ENCODE assay signal across 10 mouse cellular contexts in the genomic region with DNA sequence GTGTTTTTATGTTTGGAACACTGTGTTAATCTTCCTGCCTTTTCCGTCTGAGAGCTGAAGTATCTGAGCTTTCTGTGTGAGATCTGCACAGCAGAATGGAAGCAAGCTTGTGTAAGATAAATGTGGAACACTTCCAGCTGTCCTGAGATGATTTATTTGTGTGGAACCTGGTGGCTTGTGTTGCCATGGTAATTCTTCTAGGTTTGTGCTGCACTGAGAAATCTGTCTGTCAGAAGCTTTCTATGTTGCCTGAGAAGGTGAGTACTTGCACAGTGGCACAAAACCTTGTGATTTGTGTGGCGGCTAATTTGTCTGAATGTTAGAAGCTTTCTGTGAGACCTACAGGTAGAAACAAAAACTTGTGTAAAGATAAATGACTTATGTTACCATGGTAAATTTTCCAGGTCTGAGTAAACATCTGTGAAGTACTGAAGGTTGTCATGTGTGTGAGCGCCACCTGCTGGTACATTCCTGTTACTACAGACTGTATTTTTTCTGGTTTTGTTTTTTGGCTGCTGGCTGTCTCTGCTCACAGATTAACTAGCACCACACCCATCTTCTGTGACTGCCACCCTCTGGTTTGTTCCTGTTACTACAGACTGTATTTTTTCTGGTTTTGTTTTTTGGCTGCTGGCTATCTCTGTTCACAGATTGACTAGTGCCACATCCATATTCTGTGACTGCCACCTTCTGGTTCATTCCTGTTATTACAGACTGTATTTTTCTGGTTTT. TPM values are rescaled to one million over a fixed set of nuclear protein-coding genes. Genes with fewer than 3 reads are reported as not detected.
A peak's percentile ranks its signal among the peaks of the same experiment; 100 is the strongest.
DNase-seq lines count a peak whose midpoint lies in the region; ATAC-seq and TF ChIP-seq lines count a peak whose summit lies in the region.
"Not testable (repeated sequence)": the region's sequence is repeated elsewhere in the genome, so short reads cannot be mapped to it uniquely, and the experiment has no call there.
"Had no signal": no experiment of that assay in that cellular context is flagged by ENCODE, and none has a peak within 500 bp of the region (broad histone marks: within the 10 kb centered on the region; RNA-seq: fewer than 3 reads in every experiment).

No protein-coding gene starts in this region.

- peak; percentile 67 for ATAC-seq in CD4-positive, CD25-positive, alpha-beta regulatory T cell, adult 4 months
- peak; percentile 77 for ATAC-seq in granulocyte monocyte progenitor cell, adult 5-6 weeks (replicated peaks; ENCODE audit: poor library complexity, severe bottlenecking)
- peak; percentile 98 for ATAC-seq in megakaryocyte-erythroid progenitor cell, adult 5-6 weeks (replicated peaks; ENCODE audit: low FRiP score, low TSS enrichment, poor library complexity, severe bottlenecking)
- ATAC-seq in stomach, postnatal 0 days (ENCODE audit: low FRiP score, low TSS enrichment), result not testable (repeated sequence)

- not testable (repeated sequence) for TF ChIP-seq POLR2A in kidney, adult 2 months (IDR thresholded peaks at IDR 0.05; ENCODE audit: low read depth, low read length)

- not testable (repeated sequence) for H3K27me3 ChIP-seq in kidney, adult 2 months (replicated peaks; ENCODE audit: control insufficient read depth, insufficient read depth, low read length); stomach, postnatal 0 days (ENCODE audit: control insufficient read depth, insufficient read depth, low read length)

- H3K9me3 ChIP-seq in stomach, postnatal 0 days (ENCODE audit: control insufficient read depth, low read length), result not testable (repeated sequence)

- not testable (repeated sequence) for H3K9ac ChIP-seq in stomach, postnatal 0 days (ENCODE audit: low read length)

- 68% methylated on average over 3 of the region's 3 CpGs for WGBS in kidney, adult 2 months
- 53% methylated on average over 3 of the region's 3 CpGs for WGBS in stomach, postnatal 0 days

- TF ChIP-seq EP300 in stomach, postnatal 0 days (optimal IDR thresholded peaks at IDR 0.05), result not testable (repeated sequence)

- not testable (repeated sequence) for H3K27ac ChIP-seq in kidney, adult 2 months (ENCODE audit: insufficient read depth, low read depth, low read length); stomach, postnatal 0 days (replicated peaks)

- DNase-seq in adrenal gland, postnatal 25 days, result peak; percentile 3
- DNase-seq in embryo, embryonic 10 days (ENCODE audit: low spot score), result peak; percentile 6
- peak; percentile 69 for DNase-seq in kidney, adult 2 months
- peak; percentile 58 to 68 for DNase-seq in left cerebral cortex, adult 9 months (ENCODE audit: low spot score in 2 of 2)
- peak; percentile 23 for DNase-seq in stomach, postnatal 0 days (ENCODE audit: low spot score)

- TF ChIP-seq CTCF in kidney, adult 2 months (conservative IDR thresholded peaks at IDR 0.05; ENCODE audit: insufficient read depth, insufficient read length, low read depth, low read length), result peak; percentile 39
- peak; percentile 67 for TF ChIP-seq CTCF in stomach, postnatal 0 days (IDR thresholded peaks at IDR 0.05; ENCODE audit: low read depth)

- not testable (repeated sequence) for H3K4me2 ChIP-seq in stomach, postnatal 0 days (replicated peaks; ENCODE audit: low read depth)

- not testable (repeated sequence) for H3K36me3 ChIP-seq in kidney, adult 2 months (ENCODE audit: control insufficient read depth, insufficient read depth, low read length); stomach, postnatal 0 days (ENCODE audit: control insufficient read depth, insufficient read depth, low read length)

- not testable (repeated sequence) for H3K4me1 ChIP-seq in kidney, adult 2 months (ENCODE audit: control insufficient read depth, insufficient read depth, low read length); stomach, postnatal 0 days (replicated peaks; ENCODE audit: control insufficient read depth, insufficient read depth)

- not testable (repeated sequence) for H3K4me3 ChIP-seq in kidney, adult 2 months (ENCODE audit: insufficient read depth, low read depth, low read length); stomach, postnatal 0 days (ENCODE audit: low read depth, low read length)

RNA-seq across cellular contexts. Expression of a gene that starts 2.9 kb away (rescaled TPM):
- polyA plus RNA-seq in CD4-positive, CD25-positive, alpha-beta regulatory T cell, adult 4 months (2017; shearing (Covaris generic)), result not detected
- not detected in 2 replicates for total RNA-seq in adrenal gland, postnatal 25 days (2021)
- total RNA-seq in granulocyte monocyte progenitor cell, adult 5-6 weeks (2014; fragmentation: Nextera tagmentation), result 4.4 TPM in 1 of 2 replicates, not detected in the other
- not detected in 2 replicates for total RNA-seq in granulocyte monocyte progenitor cell, adult 5-6 weeks (2017)
- polyA plus RNA-seq in kidney, adult 2 months (2012; rRNA removed), result not detected in 2 replicates
- total RNA-seq in megakaryocyte-erythroid progenitor cell, adult 5-6 weeks (2014; fragmentation: Nextera tagmentation), result not detected in 2 replicates
- total RNA-seq in megakaryocyte-erythroid progenitor cell, adult 5-6 weeks (2017), result not detected in 2 replicates
- polyA plus RNA-seq in stomach, postnatal 0 days (2015; fragmentation: Nextera tagmentation; extraction: Ambion mirVana), result 0.16 and 0.39 TPM in 2 replicates
- polyA plus RNA-seq: hindbrain, embryonic 12.5 days; neural tube, embryonic 14.5 days had no signal

RNA-seq across cellular contexts. Expression of a gene that starts 26.0 kb away (rescaled TPM):
- not detected for polyA plus RNA-seq in CD4-positive, CD25-positive, alpha-beta regulatory T cell, adult 4 months (2017; shearing (Covaris generic))
- not detected in 2 replicates for total RNA-seq in adrenal gland, postnatal 25 days (2021)
- total RNA-seq in granulocyte monocyte progenitor cell, adult 5-6 weeks (2014; fragmentation: Nextera tagmentation), result 0.53 TPM in 1 of 2 replicates, not detected in the other
- total RNA-seq in granulocyte monocyte progenitor cell, adult 5-6 weeks (2017), result not detected in 2 replicates
- not detected in 2 replicates for polyA plus RNA-seq in kidney, adult 2 months (2012; rRNA removed)
- not detected in 2 replicates for total RNA-seq in megakaryocyte-erythroid progenitor cell, adult 5-6 weeks (2014; fragmentation: Nextera tagmentation)
- not detected in 2 replicates for total RNA-seq in megakaryocyte-erythroid progenitor cell, adult 5-6 weeks (2017)
- polyA plus RNA-seq in stomach, postnatal 0 days (2015; fragmentation: Nextera tagmentation; extraction: Ambion mirVana), result not detected in 2 replicates
- polyA plus RNA-seq: hindbrain, embryonic 12.5 days; neural tube, embryonic 14.5 days had no signal

Comparison
In these comparisons a context has a peak if more than half of its experiments do, and no peak if none do; other contexts are left out.
1. DNase-seq: peak in every context shown above with its lines; median percentile 69 in kidney, adult 2 months; 63 in left cerebral cortex, adult 9 months; 23 in stomach, postnatal 0 days; 6 in embryo, embryonic 10 days; 3 in adrenal gland, postnatal 25 days.